In genomic region chr3:159660741-159661140, GRCm38 (mm10) we compare ENCODE assay signal across 19 mouse cellular contexts.
DNase-seq lines count a peak whose midpoint lies in the region; ATAC-seq and TF ChIP-seq lines count a peak whose summit lies in the region.
"Had no signal": no experiment of that assay in that cellular context is flagged by ENCODE, and none has a peak within 500 bp of the region (broad histone marks: within the 10 kb centered on the region; RNA-seq: fewer than 3 reads in every experiment).

No protein-coding gene starts in this region.

- no peaks in the 10 kb centered on the region for H3K4me1 ChIP-seq in G1E (ENCODE audit: insufficient read depth, low read depth, low read length)
- H3K4me1 ChIP-seq: heart, embryonic 13.5 days; midbrain, embryonic 12.5 days had no signal

- no peaks in the 10 kb centered on the region for H3K9me3 ChIP-seq in G1E (replicated peaks)
- H3K9me3 ChIP-seq: heart, embryonic 13.5 days; midbrain, embryonic 12.5 days had no signal

- H3K36me3 ChIP-seq in G1E (replicated peaks), result no peaks in the 10 kb centered on the region
- H3K36me3 ChIP-seq: heart, embryonic 13.5 days; midbrain, embryonic 12.5 days had no signal

- H3K4me3 ChIP-seq in G1E (ENCODE audit: low read depth, low read length), result no peak overlapping the region
- H3K4me3 ChIP-seq: heart, embryonic 13.5 days; midbrain, embryonic 12.5 days had no signal

- ATAC-seq in G1E (ENCODE audit: extremely low read depth, insufficient number of reproducible peaks, low FRiP score, poor library complexity, severe bottlenecking), result peak; percentile 4; the same call in 1 of the 2 replicates
- ATAC-seq in erythroid progenitor cell, adult 5-6 weeks (replicated peaks; ENCODE audit: low FRiP score, poor library complexity, severe bottlenecking), result no peak
- ATAC-seq: activated CD4-positive, CD25-positive, alpha-beta regulatory T cell, adult 4 months; inflammation-experienced regulatory T-cells, adult 6 months had no signal

- TF ChIP-seq CTCF in G1E (IDR thresholded peaks at IDR 0.05; ENCODE audit: low read depth, low read length), result no peak

- no peaks in the 10 kb centered on the region for H3K27me3 ChIP-seq in G1E (ENCODE audit: insufficient read depth, low read length)
- H3K27me3 ChIP-seq: heart, embryonic 13.5 days; midbrain, embryonic 12.5 days had no signal

- DNase-seq in adrenal gland, postnatal 10 days, result peak; percentile 11
- no peak for DNase-seq in adrenal gland, adult 18-20 months (ENCODE audit: low spot score in 2 of 2)
- peak; percentile 9 for DNase-seq in left cerebral cortex, adult 11 months (ENCODE audit: low spot score)
- DNase-seq in left cerebral cortex, adult 18-20 months (ENCODE audit: low spot score in 2 of 2), result no peak
- DNase-seq in G1E (ENCODE audit: low spot score), result no peak
- DNase-seq in skeletal muscle tissue, adult 2 months (ENCODE audit: low read depth, low spot score), result peak; percentile 14
- DNase-seq in embryo, embryonic 10.5 days (ENCODE audit: low spot score), result no peak
- DNase-seq: B cell, adult 2 months; cerebellum, postnatal 10 days; kidney, adult 9 months; liver; lung, adult 2 months; right cerebral cortex, postnatal 25 days; thymus, adult 2 months had no signal

Comparison
In these comparisons a context has a peak if more than half of its experiments do, and no peak if none do; other contexts are left out.
1. DNase-seq: peak in adrenal gland, postnatal 10 days (single experiment), left cerebral cortex, adult 11 months (single experiment) and skeletal muscle tissue, adult 2 months (single experiment); none in adrenal gland, adult 18-20 months (0 of 2), left cerebral cortex, adult 18-20 months (0 of 2), G1E (single experiment) and embryo, embryonic 10.5 days (single experiment).